Mouse (Mus musculus) neural tube, embryonic 15.5 days (tissue): Measurements from ENCODE around the gene Clhc1. TPM values are rescaled to one million over a fixed set of nuclear protein-coding genes. Genes with fewer than 3 reads are reported as not detected.

Experiments
- ATAC-seq: fragments of 200-750 bp; cut with Nextera tagmentation; 2 replicates; pipeline ENCODE4 v1.8.0; 2017; ENCODE audit warnings: mild to moderate bottlenecking, moderate TSS enrichment, moderate library complexity; ENCODE audit not compliant: low FRiP score
- H3K27ac ChIP-seq: fragments of 300-500 bp; sonication (generic); replicated peaks from 2 replicates; pipeline ENCODE4 v1.5.1; 2015; ENCODE audit warnings: mild to moderate bottlenecking, inconsistent platforms
- H3K27me3 ChIP-seq: fragments of 300-500 bp; sonication (generic); replicated peaks from 2 replicates; pipeline ENCODE4 v1.6.1; 2015; ENCODE audit warnings: inconsistent platforms
- H3K36me3 ChIP-seq: fragments of 300-500 bp; sonication (generic); 2 replicates; pipeline ENCODE4 v1.6.1; 2015; ENCODE audit warnings: inconsistent platforms
- H3K4me1 ChIP-seq: fragments of 300-500 bp; sonication (generic); 2 replicates; pipeline ENCODE4 v1.6.1; 2015; ENCODE audit warnings: inconsistent platforms
- H3K4me2 ChIP-seq: fragments of 300-500 bp; sonication (generic); 2 replicates; pipeline ENCODE4 v1.6.1; 2015; ENCODE audit warnings: inconsistent platforms, mild to moderate bottlenecking, moderate library complexity
- H3K4me3 ChIP-seq: fragments of 300-500 bp; sonication (generic); replicated peaks from 2 replicates; pipeline ENCODE4 v1.5.1; 2015; ENCODE audit warnings: mild to moderate bottlenecking, inconsistent platforms
- H3K9ac ChIP-seq: fragments of 300-500 bp; sonication (generic); replicated peaks from 2 replicates; pipeline ENCODE4 v1.6.1; 2015; ENCODE audit warnings: mild to moderate bottlenecking, inconsistent platforms
- H3K9me3 ChIP-seq: fragments of 300-500 bp; sonication (generic); replicated peaks from 2 replicates; pipeline ENCODE4 v1.6.1; 2016; ENCODE audit warnings: inconsistent platforms
- WGBS: fragments of 180-500 bp; shearing (Covaris S2); methylation state at CpG from one replicate; pipeline ENCODE4 v1.1.7; 2015; ENCODE audit warnings: mixed read lengths; 5-methylcytosine and 5-hydroxymethylcytosine counted together
- polyA plus RNA-seq: library from polyadenylated mRNA; unstranded; fragments of >200 nt; fragmentation: Nextera tagmentation; extraction: Ambion mirVana; gene quantifications from 2 replicates; pipeline ENCODE4 v1.2.1, GENCODE M21; 2015

Clhc1 gene
- polyA plus RNA-seq, 1 experiment from 2014 or later = 0.14 TPM

DNA sequence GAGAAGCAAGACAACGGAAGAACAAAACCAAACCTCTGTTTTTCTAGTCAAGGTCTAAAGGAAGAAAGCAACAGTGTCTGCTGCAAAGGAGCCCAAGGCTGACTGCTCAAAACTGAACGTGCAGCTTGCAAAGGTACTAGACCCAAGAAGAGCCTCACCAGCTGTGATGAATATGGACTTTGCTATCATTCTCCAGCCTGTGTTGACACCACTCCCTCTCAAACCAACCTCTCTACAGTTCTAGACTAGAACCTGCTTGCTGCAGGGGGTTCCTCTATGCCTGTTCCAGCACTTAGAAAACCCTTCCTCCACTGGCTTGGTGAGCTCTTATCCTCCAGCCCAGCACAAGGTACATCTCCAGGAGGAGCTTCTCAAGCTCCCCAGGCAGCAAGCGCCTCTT, 75.6 kb downstream of the Clhc1 start:
- no peaks in the 10 kb centered on the region for H3K9me3 ChIP-seq
- no peak overlapping the region for H3K27ac ChIP-seq
- no peak overlapping the region for H3K4me2 ChIP-seq
- H3K4me1 ChIP-seq = no peaks in the 10 kb centered on the region
- 97% methylated on average over 3 of the region's 3 CpGs for WGBS
- H3K36me3 ChIP-seq = no peaks in the 10 kb centered on the region
- ATAC-seq = no peak
- no peak overlapping the region for H3K4me3 ChIP-seq
- H3K9ac ChIP-seq = no peak overlapping the region
- no peaks in the 10 kb centered on the region for H3K27me3 ChIP-seq

DNA sequence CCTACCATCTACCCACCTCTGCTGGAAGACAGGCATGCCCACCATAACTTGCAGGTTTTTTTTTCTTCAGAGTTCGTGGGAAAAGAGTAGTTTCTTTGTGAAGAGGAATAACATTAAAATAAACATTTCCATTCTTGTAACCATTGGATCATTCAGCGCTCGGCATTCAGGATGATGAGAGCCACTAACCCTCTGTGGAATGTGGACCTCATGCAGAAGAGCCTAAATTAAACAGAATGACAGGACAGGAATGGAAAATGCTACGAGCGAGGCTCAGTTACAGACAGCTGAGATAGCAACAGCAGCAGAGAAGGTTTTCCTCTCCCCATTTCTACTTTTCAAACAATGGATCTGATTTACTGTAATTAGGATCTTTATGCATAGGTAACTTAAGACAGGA, 78.8 kb downstream of the Clhc1 start:
- no peak overlapping the region for H3K27ac ChIP-seq
- no peaks in the 10 kb centered on the region for H3K9me3 ChIP-seq
- no peaks in the 10 kb centered on the region for H3K27me3 ChIP-seq
- no peaks in the 10 kb centered on the region for H3K4me1 ChIP-seq
- H3K4me2 ChIP-seq = no peak overlapping the region
- WGBS = 73% methylated on average over 5 of the region's 5 CpGs
- no peaks in the 10 kb centered on the region for H3K36me3 ChIP-seq
- ATAC-seq = no peak
- no peak overlapping the region for H3K4me3 ChIP-seq
- H3K9ac ChIP-seq = no peak overlapping the region

DNA sequence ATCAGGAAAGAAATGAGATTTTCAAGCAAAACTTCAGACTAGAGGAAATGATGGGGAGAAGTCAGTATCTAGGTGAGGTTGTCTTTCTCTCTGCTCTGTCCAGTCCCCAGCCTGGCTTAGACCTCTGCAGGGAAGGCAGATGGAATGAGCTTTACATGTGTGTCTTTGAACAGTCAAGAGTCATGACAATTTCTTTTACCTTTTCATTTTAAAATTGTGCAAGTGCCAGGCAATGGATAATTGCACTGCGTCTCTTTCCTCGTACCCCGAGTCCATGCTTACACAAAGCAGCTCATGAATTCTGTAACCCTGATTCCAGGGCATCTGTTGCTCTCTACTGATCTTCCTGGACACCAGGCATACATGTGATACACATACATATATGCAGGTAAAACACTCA, 80.0 kb downstream of the Clhc1 start:
- no peak for ATAC-seq
- WGBS = 93% methylated on average over 3 of the region's 3 CpGs
- Histone ChIP-seq H3K9me3 (no peaks in the 10 kb centered on the region), H3K9ac (no peak overlapping the region), H3K4me2 (no peak overlapping the region), H3K4me3 (no peak overlapping the region), H3K27ac (no peak overlapping the region), H3K36me3 (no peaks in the 10 kb centered on the region), H3K27me3 (no peaks in the 10 kb centered on the region), H3K4me1 (peaks cover 9% of the 10 kb centered on the region)

Other genes starting within 250 kb of the Clhc1 start
- gene Ccdc88a, start 174.3 kb upstream of the Clhc1 start, polyA plus RNA-seq = 79.9 and 88.8 TPM in 2 replicates
- 12.5 and 16.3 TPM in 2 replicates for gene Prorsd1, start 32.9 kb upstream of the Clhc1 start, polyA plus RNA-seq
- gene Mtif2, start 21.5 kb upstream of the Clhc1 start, polyA plus RNA-seq = 40.0 and 40.8 TPM in 2 replicates
- gene Rps27a, start 159 bp downstream of the Clhc1 start, polyA plus RNA-seq = 601 and 676 TPM in 2 replicates
- 113 and 122 TPM in 2 replicates for gene Rtn4, start 145.0 kb downstream of the Clhc1 start, polyA plus RNA-seq